25 mouse cellular contexts compared by ENCODE assay signal in the genomic region with DNA sequence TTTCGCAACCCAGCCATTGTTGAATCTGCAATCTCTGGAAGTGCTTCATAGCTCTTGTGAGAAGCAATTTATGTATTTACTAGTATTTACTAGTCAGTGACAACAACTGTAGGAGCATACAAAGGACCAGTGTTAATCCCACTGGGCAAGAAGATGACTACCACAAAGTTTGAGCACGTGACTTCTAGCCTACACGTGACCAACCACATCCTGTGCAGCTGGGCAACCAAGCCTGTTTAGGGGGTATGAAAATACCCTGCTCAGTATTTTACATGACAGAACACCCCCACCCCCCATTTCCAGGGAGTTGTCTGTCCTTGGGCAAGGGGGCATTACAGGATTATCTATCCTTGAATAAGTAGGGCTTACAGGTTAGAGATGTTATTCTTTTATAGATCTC. TPM values are rescaled to one million over a fixed set of nuclear protein-coding genes. Genes with fewer than 3 reads are reported as not detected.
DNase-seq lines count a peak whose midpoint lies in the region; ATAC-seq and TF ChIP-seq lines count a peak whose summit lies in the region.
"Had no signal": no experiment of that assay in that cellular context is flagged by ENCODE, and none has a peak within 500 bp of the region (broad histone marks: within the 10 kb centered on the region; RNA-seq: fewer than 3 reads in every experiment).

No protein-coding gene starts in this region.

- no peaks in the 10 kb centered on the region for H3K27me3 ChIP-seq in C2C12 (ENCODE audit: control insufficient read depth, insufficient read depth, insufficient read length)
- no peaks in the 10 kb centered on the region for H3K27me3 ChIP-seq in thymus, adult 2 months (ENCODE audit: control insufficient read depth, insufficient read depth, low read length)
- H3K27me3 ChIP-seq in forebrain, postnatal 0 days (ENCODE audit: insufficient read depth, low read length), result no peaks in the 10 kb centered on the region
- H3K27me3 ChIP-seq: embryonic facial prominence, embryonic 15.5 days; heart, embryonic 12.5 days; hindbrain, embryonic 12.5 days had no signal

- H3K4me2 ChIP-seq in forebrain, postnatal 0 days (ENCODE audit: low read depth), result no peak overlapping the region
- H3K4me2 ChIP-seq: embryonic facial prominence, embryonic 15.5 days; heart, embryonic 12.5 days; hindbrain, embryonic 12.5 days had no signal

- H3K79me3 ChIP-seq in C2C12 (ENCODE audit: low read depth), result no peaks in the 10 kb centered on the region

- peaks cover 21% of the 10 kb centered on the region for H3K4me1 ChIP-seq in thymus, adult 2 months (replicated peaks; ENCODE audit: control insufficient read depth, insufficient read depth, low read length)
- no peaks in the 10 kb centered on the region for H3K4me1 ChIP-seq in forebrain, postnatal 0 days (ENCODE audit: insufficient read depth)
- H3K4me1 ChIP-seq: embryonic facial prominence, embryonic 15.5 days; hindbrain, embryonic 12.5 days; limb, embryonic 10.5 days had no signal

- H3K27ac ChIP-seq in thymus, adult 2 months (ENCODE audit: control insufficient read depth, insufficient read depth, low read length), result no peak overlapping the region; the same call in 1 of the 2 replicates
- H3K27ac ChIP-seq in forebrain, postnatal 0 days (ENCODE audit: low read depth, low read length), result no peak overlapping the region
- H3K27ac ChIP-seq: embryonic facial prominence, embryonic 15.5 days; hindbrain, embryonic 12.5 days; left cerebral cortex, adult 2 months; limb, embryonic 10.5 days had no signal

- no peaks in the 10 kb centered on the region for H3K79me2 ChIP-seq in C2C12 (ENCODE audit: control insufficient read depth, insufficient read depth)

- TF ChIP-seq POLR2A in thymus, adult 2 months (IDR thresholded peaks at IDR 0.05; ENCODE audit: control insufficient read depth, extremely low read depth, insufficient read depth, low read length, poor library complexity), result no peak

- no peak overlapping the region for H3ac ChIP-seq in C2C12 (ENCODE audit: control insufficient read depth, insufficient read length, low read depth)

- no peak overlapping the region for H3K9ac ChIP-seq in forebrain, postnatal 0 days
- H3K9ac ChIP-seq: embryonic facial prominence, embryonic 15.5 days; heart, embryonic 12.5 days; hindbrain, embryonic 12.5 days had no signal

- no peaks in the 10 kb centered on the region for H3K9me3 ChIP-seq in forebrain, postnatal 0 days (ENCODE audit: low read length)
- H3K9me3 ChIP-seq: embryonic facial prominence, embryonic 15.5 days; heart, embryonic 12.5 days; hindbrain, embryonic 12.5 days; limb, embryonic 10.5 days had no signal

- ATAC-seq in neutrophil, adult 5-6 weeks (ENCODE audit: extremely low read depth, insufficient number of reproducible peaks, low FRiP score, poor library complexity, severe bottlenecking), result peak; percentile 46
- no peak for ATAC-seq in forebrain, postnatal 0 days
- ATAC-seq: forebrain, embryonic 16.5 days; inflammation-experienced regulatory T-cells, adult 6 months had no signal

- WGBS in thymus, adult 2 months, result 31% methylated on average over 3 of the region's 3 CpGs
- WGBS in forebrain, postnatal 0 days, result 91% methylated on average over 3 of the region's 3 CpGs

- intact Hi-C loops in left cerebral cortex, postnatal 36 days (cut with DNase I), result no loop called here

- no peak for TF ChIP-seq CTCF in C2C12 (IDR thresholded peaks at IDR 0.05; ENCODE audit: control insufficient read depth, insufficient read depth, insufficient read length)
- no peak for TF ChIP-seq CTCF in thymus, adult 2 months (IDR thresholded peaks at IDR 0.05; ENCODE audit: borderline replicate concordance, control insufficient read depth, extremely low read depth, insufficient read depth, low read length, poor library complexity)
- no peak for TF ChIP-seq CTCF in forebrain, postnatal 0 days (IDR thresholded peaks at IDR 0.05; ENCODE audit: low read depth)

- peak; percentile 16 for DNase-seq in 3134 (ENCODE audit: extremely low read depth, insufficient read length, low spot score)
- DNase-seq in thymus, adult 2 months, result peak; percentile 57
- no peak for DNase-seq in cerebellum, adult 9-11 months
- DNase-seq in kidney, postnatal 4 days, result no peak
- no peak for DNase-seq in left cerebral cortex, postnatal 36 days (ENCODE audit: low spot score in 2 of 2)
- no peak for DNase-seq in forebrain, postnatal 0 days
- DNase-seq: adrenal gland, postnatal 14 days; cerebellum, adult 11-12 months; cerebellum, postnatal 36 days; heart, postnatal 14 days; kidney, adult 8-10 months; kidney, postnatal 14 days; layer of hippocampus, adult 9-11 months; lung, adult 2 months; lung, postnatal 36 days; right cerebral cortex, adult 18-20 months had no signal

- H3K36me3 ChIP-seq in C2C12 (ENCODE audit: control insufficient read depth, insufficient read depth), result no peaks in the 10 kb centered on the region
- no peaks in the 10 kb centered on the region for H3K36me3 ChIP-seq in thymus, adult 2 months (ENCODE audit: control insufficient read depth, insufficient read depth, low read length)
- no peaks in the 10 kb centered on the region for H3K36me3 ChIP-seq in forebrain, postnatal 0 days (ENCODE audit: insufficient read depth)
- H3K36me3 ChIP-seq: embryonic facial prominence, embryonic 15.5 days; heart, embryonic 12.5 days; hindbrain, embryonic 12.5 days; limb, embryonic 10.5 days had no signal

- no peak overlapping the region for H3K4me3 ChIP-seq in C2C12 (ENCODE audit: insufficient read depth, poor library complexity, severe bottlenecking)
- H3K4me3 ChIP-seq in thymus, adult 2 months (ENCODE audit: control insufficient read depth, insufficient read depth, low read length), result no peak overlapping the region
- no peak overlapping the region for H3K4me3 ChIP-seq in forebrain, postnatal 0 days (ENCODE audit: low read depth, low read length)
- H3K4me3 ChIP-seq: embryonic facial prominence, embryonic 15.5 days; heart, embryonic 12.5 days; hindbrain, embryonic 12.5 days; left cerebral cortex, adult 2 months; limb, embryonic 10.5 days had no signal

TF ChIP-seq in C2C12, 6 proteins besides CTCF, POLR2A, EP300 and RAD21:
- no peak for TF ChIP-seq FOSL1 (IDR thresholded peaks at IDR 0.05; ENCODE audit: insufficient read depth, low read length, poor library complexity, severe bottlenecking)
- TF ChIP-seq MYOD1 (IDR thresholded peaks at IDR 0.05; ENCODE audit: control insufficient read depth, insufficient read length, low read depth), result no peak
- TF ChIP-seq USF1 (IDR thresholded peaks at IDR 0.05; ENCODE audit: low read depth), result peak; percentile 82
TF ChIP-seq in C2C12: peak in this region for 1.

RNA-seq across cellular contexts. Expression of a gene that starts 11.0 kb away (rescaled TPM):
- polyA plus RNA-seq in C2C12 (2012; fragmentation: generic; extraction: Trizol), result 1.1 TPM
- total RNA-seq in neutrophil, adult 5-6 weeks (2017), result 25.6 and 27.3 TPM in 2 replicates
- 1.6 and 1.9 TPM in 2 replicates for polyA plus RNA-seq in thymus, adult 2 months (2012; rRNA removed)
- 1 to 10 TPM; 2.6 to 4.5 TPM for total RNA-seq in left cerebral cortex, postnatal 36 days (2021)
- total RNA-seq in forebrain, postnatal 0 days (2014; rRNA removed), result 1.2 and 4.2 TPM in 2 replicates
- 0.53 and 0.77 TPM in 2 replicates for polyA plus RNA-seq in forebrain, postnatal 0 days (2015; fragmentation: Nextera tagmentation; extraction: Ambion mirVana)

RNA-seq across cellular contexts. Expression of a gene that starts 35.8 kb away (rescaled TPM):
- polyA plus RNA-seq in C2C12 (2012; fragmentation: generic; extraction: Trizol), result 5.7 TPM
- 16.4 and 16.7 TPM in 2 replicates for total RNA-seq in neutrophil, adult 5-6 weeks (2017)
- polyA plus RNA-seq in thymus, adult 2 months (2012; rRNA removed), result 7.9 and 9.4 TPM in 2 replicates
- total RNA-seq in left cerebral cortex, postnatal 36 days (2021), result 1 to 10 TPM; 7.1 to 7.3 TPM
- total RNA-seq in forebrain, postnatal 0 days (2014; rRNA removed), result 5.2 and 6.0 TPM in 2 replicates
- 7.7 and 10.3 TPM in 2 replicates for polyA plus RNA-seq in forebrain, postnatal 0 days (2015; fragmentation: Nextera tagmentation; extraction: Ambion mirVana)

RNA-seq across cellular contexts. Expression of a gene that starts 58.1 kb away (rescaled TPM):
- 80.6 TPM for polyA plus RNA-seq in C2C12 (2012; fragmentation: generic; extraction: Trizol)
- total RNA-seq in neutrophil, adult 5-6 weeks (2017), result 46.3 and 69.6 TPM in 2 replicates
- 19.4 and 21.0 TPM in 2 replicates for polyA plus RNA-seq in thymus, adult 2 months (2012; rRNA removed)
- total RNA-seq in left cerebral cortex, postnatal 36 days (2021), result 10 to 100 TPM; 49.4 to 50.8 TPM
- total RNA-seq in forebrain, postnatal 0 days (2014; rRNA removed), result 56.1 and 70.4 TPM in 2 replicates
- 188 and 239 TPM in 2 replicates for polyA plus RNA-seq in forebrain, postnatal 0 days (2015; fragmentation: Nextera tagmentation; extraction: Ambion mirVana)

RNA-seq across cellular contexts. Expression of a gene that starts 58.2 kb away (rescaled TPM):
- 10.6 TPM for polyA plus RNA-seq in C2C12 (2012; fragmentation: generic; extraction: Trizol)
- total RNA-seq in neutrophil, adult 5-6 weeks (2017), result 17.4 and 21.4 TPM in 2 replicates
- 13.7 and 15.6 TPM in 2 replicates for polyA plus RNA-seq in thymus, adult 2 months (2012; rRNA removed)
- 10 to 100 TPM; 15.3 to 19.8 TPM for total RNA-seq in left cerebral cortex, postnatal 36 days (2021)
- 17.4 and 17.9 TPM in 2 replicates for total RNA-seq in forebrain, postnatal 0 days (2014; rRNA removed)
- 6.6 and 9.0 TPM in 2 replicates for polyA plus RNA-seq in forebrain, postnatal 0 days (2015; fragmentation: Nextera tagmentation; extraction: Ambion mirVana)

Comparison
In these comparisons a context has a peak if more than half of its experiments do, and no peak if none do; other contexts are left out.
1. DNase-seq: peak in 3134 (single experiment) and thymus, adult 2 months (single experiment); none in cerebellum, adult 9-11 months (single experiment), kidney, postnatal 4 days (0 of 2), left cerebral cortex, postnatal 36 days (0 of 2) and forebrain, postnatal 0 days (single experiment).